Mouse (Mus musculus): ENCODE results near the gene Piwil1.

Piwil1 gene

GRCm38 (mm10) chr5:128702224-128702623 is at the start of gene Piwil1:
Gene Piwil1 (plus strand): TSS chr5:128702524.
- no peak for DNase-seq

- DNase-seq = no peak
Measured at GRCm38 (mm10) chr5:128656496-128657135, 45.7 kb upstream of the Piwil1 start.

GRCm38 (mm10) chr5:128660101-128660500 is 42.2 kb upstream of the Piwil1 start:
- DNase-seq = no peak

GRCm38 (mm10) chr5:128662881-128663280 is 39.4 kb upstream of the Piwil1 start:
- no peak for DNase-seq

GRCm38 (mm10) chr5:128663976-128664375 is 38.3 kb upstream of the Piwil1 start:
- no peak for DNase-seq

- DNase-seq = peak; percentile 15
Measured at GRCm38 (mm10) chr5:128665045-128665444, 37.3 kb upstream of the Piwil1 start.

GRCm38 (mm10) chr5:128667303-128667702 is 35.0 kb upstream of the Piwil1 start:
- DNase-seq = no peak

GRCm38 (mm10) chr5:128674124-128674523 is 28.2 kb upstream of the Piwil1 start:
- no peak for DNase-seq

GRCm38 (mm10) chr5:128677373-128677772 is 25.0 kb upstream of the Piwil1 start:
- DNase-seq = no peak

GRCm38 (mm10) chr5:128677861-128678260 is 24.5 kb upstream of the Piwil1 start:
- DNase-seq = no peak

GRCm38 (mm10) chr5:128681456-128681855 is 20.9 kb upstream of the Piwil1 start:
- peak; percentile 35 for DNase-seq

- peak; percentile 30 for DNase-seq
Measured at GRCm38 (mm10) chr5:128684192-128684591, 18.1 kb upstream of the Piwil1 start.

GRCm38 (mm10) chr5:128684621-128685020 is 17.7 kb upstream of the Piwil1 start:
- DNase-seq = peak; percentile 45

GRCm38 (mm10) chr5:128687139-128687538 is 15.2 kb upstream of the Piwil1 start:
- no peak for DNase-seq

GRCm38 (mm10) chr5:128694107-128694506 is 8.2 kb upstream of the Piwil1 start:
- no peak for DNase-seq

GRCm38 (mm10) chr5:128694611-128695325 is 7.6 kb upstream of the Piwil1 start:
- no peak for DNase-seq

GRCm38 (mm10) chr5:128696824-128697223 is 5.5 kb upstream of the Piwil1 start:
- no peak for DNase-seq

GRCm38 (mm10) chr5:128700716-128701115 is 1.6 kb upstream of the Piwil1 start:
- no peak for DNase-seq

- DNase-seq = no peak
Measured at GRCm38 (mm10) chr5:128703688-128704087, 1.4 kb downstream of the Piwil1 start.

- DNase-seq = peak; percentile 42
Measured at GRCm38 (mm10) chr5:128704134-128704904, 2.0 kb downstream of the Piwil1 start.

- DNase-seq = no peak
Measured at GRCm38 (mm10) chr5:128706467-128706866, 4.1 kb downstream of the Piwil1 start.

GRCm38 (mm10) chr5:128707271-128707670 is 4.9 kb downstream of the Piwil1 start:
- DNase-seq = no peak

GRCm38 (mm10) chr5:128708929-128709328 is 6.6 kb downstream of the Piwil1 start:
- DNase-seq = no peak

GRCm38 (mm10) chr5:128710596-128710995 is 8.3 kb downstream of the Piwil1 start:
- DNase-seq = no peak

Measured in kidney, postnatal 10 days (tissue).